Mouse (Mus musculus) liver, adult 10 weeks (tissue): ENCODE data around the gene Uqcc1. TPM values are rescaled to one million over a fixed set of nuclear protein-coding genes. Genes with fewer than 3 reads are reported as not detected.

ENCODE experiments used
- polyA plus RNA-seq: library from polyadenylated mRNA; stranded (reverse); fragments of 350-450 nt; fragmentation: Illumina TruSeq; extraction: RNeasy Lipid Tissue Mini Kit (QIAGEN cat#74804); gene quantifications from one replicate; pipeline ENCODE4 v1.2.3, GENCODE M21; 2014; ENCODE audit warnings: low read depth, low replicate concordance

Gene Uqcc1
- polyA plus RNA-seq: 33.9 TPM

GRCm38 (mm10) chr2:155929531-155930442, at the start of gene Uqcc1:
Uqcc1 (minus strand) TSS chr2:155930310.

DNA sequence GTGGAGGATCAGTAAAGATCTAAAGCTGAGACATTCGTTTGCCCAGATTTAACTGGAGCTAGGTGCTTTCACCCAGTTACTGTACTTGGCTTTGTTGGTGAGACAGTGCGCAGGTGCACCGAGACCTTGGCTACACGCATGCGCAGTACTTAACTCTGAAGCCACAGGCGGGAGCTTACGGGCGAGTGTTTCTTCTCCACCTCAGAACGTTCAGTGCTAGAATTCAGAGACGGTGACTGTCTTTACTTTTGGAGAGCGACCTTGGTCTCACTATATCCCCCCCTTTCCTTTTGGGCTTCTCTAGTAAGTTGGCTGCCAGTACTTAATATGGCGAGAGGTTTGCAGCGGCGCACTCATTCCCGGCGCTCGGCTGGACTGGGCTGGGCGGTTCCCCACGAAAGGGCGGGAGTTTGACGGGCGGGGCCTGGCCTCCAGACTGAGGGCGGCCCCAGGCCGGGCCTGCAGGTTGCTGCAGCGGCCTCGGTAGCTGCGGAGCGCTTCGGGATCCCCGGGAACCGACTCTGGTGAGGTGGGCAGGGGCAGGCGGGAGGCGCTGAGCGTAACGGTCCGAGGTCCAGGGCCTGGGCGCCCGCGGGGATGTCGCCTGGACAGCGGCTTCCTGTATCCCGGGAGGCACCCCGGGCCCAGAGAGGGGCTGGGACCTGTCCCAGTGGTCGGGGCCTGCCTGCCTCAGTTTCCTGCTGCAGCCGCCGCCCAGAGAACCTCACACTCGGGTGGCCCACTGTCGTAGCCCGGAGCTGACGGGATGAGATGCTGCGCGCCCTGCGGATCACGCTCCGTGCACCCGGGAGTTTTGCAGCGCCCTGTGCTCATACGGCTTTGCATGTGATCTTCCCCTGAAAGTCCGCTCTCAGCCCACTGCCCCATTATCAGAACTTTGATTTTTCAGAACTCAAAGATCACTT, 26.3 kb upstream of the Uqcc1 start, which contains the start of gene Cep250:
Gene Cep250, plus strand, starts transcription at position 325 of the 926 bp plus-strand sequence.

DNA sequence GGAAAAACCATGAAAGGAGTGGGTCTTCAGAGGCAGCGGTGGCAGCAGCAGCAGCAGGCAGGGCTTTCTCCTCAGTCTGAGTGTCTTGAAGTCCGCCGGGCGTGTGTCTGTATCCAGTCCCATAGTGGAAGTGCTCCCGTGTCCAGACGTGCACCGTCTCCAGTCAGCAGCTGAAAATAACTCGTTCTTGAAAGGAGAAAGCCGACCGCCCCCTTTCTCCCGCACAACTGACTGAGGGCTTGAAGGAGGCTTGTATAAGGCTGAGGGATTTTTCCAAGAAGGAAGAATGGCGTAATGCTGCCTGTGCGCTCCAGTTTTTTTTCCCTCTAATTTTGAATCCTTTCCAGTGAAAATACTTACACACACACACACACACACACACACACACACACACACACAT, 15.0 kb upstream of the Uqcc1 start, which contains the start of gene Gdf5:
Gene Gdf5, minus strand, starts transcription at position 244 of the 400 bp plus-strand sequence.

GRCm38 (mm10) chr2:155940681-155941080, 10.6 kb upstream of the Uqcc1 start, which contains the start of gene Gm15557:
Gm15557 (plus strand) TSS chr2:155940728.

GRCm38 (mm10) chr2:155834732-155835131, 95.4 kb downstream of the Uqcc1 start, which contains the start of gene Fam83c:
Fam83c (minus strand) TSS chr2:155834854.

DNA sequence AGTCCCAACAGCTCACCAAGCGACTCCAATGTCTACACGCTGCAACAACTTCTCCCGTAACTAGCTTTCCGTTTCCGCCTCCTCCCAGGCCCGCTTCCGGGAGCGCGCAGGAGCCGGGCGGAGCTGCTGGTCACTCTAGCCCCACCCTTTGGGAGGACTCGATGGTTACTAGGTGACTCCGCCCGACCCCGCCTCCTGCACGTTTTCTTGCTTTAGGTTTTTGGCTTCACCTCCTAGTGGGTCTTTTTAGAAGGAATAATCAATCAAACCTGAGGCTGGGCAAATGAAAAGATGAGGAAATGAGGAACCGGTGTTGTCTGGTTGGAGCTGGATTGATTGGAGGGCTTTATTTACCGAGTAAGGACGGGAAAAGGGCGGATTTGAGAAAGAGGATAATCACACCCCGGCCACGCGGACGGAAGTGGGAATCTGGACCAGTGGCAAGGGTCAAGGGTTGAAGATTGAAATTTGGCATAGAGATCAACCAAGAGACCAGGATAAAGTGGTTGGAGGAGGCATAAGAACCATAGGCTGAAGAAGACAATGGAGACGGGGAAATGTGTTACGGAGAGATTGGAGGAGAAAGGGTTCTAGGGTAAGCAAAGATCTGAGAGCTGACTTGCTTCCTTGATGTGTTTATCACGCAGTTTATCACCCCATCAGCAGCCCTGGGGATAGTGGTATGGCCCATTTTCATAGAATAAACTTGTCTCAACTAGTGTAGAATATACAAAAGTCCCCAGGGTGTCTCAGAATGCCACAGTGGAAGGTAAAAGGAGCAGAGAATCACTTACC, 103.3 kb downstream of the Uqcc1 start, which contains the start of gene Eif6:
Gene Eif6, minus strand, starts transcription at position 296 of the 795 bp plus-strand sequence.

DNA sequence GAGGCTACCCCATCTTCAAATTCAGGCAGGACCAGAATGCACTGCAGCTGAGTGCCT, 110.9 kb downstream of the Uqcc1 start, which contains the start of gene BC029722:
Gene BC029722, minus strand, starts transcription at position 35 of the 57 bp plus-strand sequence.

Other genes with a start within 250 kb of the Uqcc1 start
- 44.1 TPM for gene Trpc4ap, start 237.9 kb downstream of the Uqcc1 start, polyA plus RNA-seq
- gene Edem2, start 200.8 kb downstream of the Uqcc1 start, polyA plus RNA-seq: 13.2 TPM
- not detected for gene Gm17581, start 194.4 kb downstream of the Uqcc1 start, polyA plus RNA-seq
- gene Procr, start 179.2 kb downstream of the Uqcc1 start, polyA plus RNA-seq: 0.79 TPM
- gene Mmp24, start 155.0 kb downstream of the Uqcc1 start, polyA plus RNA-seq: not detected
- 6.1 TPM for gene BC029722, start 110.9 kb downstream of the Uqcc1 start, polyA plus RNA-seq
- 15.9 TPM for gene Eif6, start 103.4 kb downstream of the Uqcc1 start, polyA plus RNA-seq
- not detected for gene Fam83c, start 95.5 kb downstream of the Uqcc1 start, polyA plus RNA-seq
- not detected for gene Gm15557, start 10.4 kb upstream of the Uqcc1 start, polyA plus RNA-seq
- gene Gdf5, start 15.1 kb upstream of the Uqcc1 start, polyA plus RNA-seq: not detected
- 0.66 TPM for gene Cep250, start 26.1 kb upstream of the Uqcc1 start, polyA plus RNA-seq
- 2.9 TPM for gene 6430550D23Rik, start 77.7 kb upstream of the Uqcc1 start, polyA plus RNA-seq
- gene Ergic3, start 77.7 kb upstream of the Uqcc1 start, polyA plus RNA-seq: 15.9 TPM
- gene Fer1l4, start 122.6 kb upstream of the Uqcc1 start, polyA plus RNA-seq: not detected
- 0.29 TPM for gene Spag4, start 134.9 kb upstream of the Uqcc1 start, polyA plus RNA-seq
- gene Cpne1, start 181.7 kb upstream of the Uqcc1 start, polyA plus RNA-seq: 21.6 TPM
- gene Rbm12, start 181.7 kb upstream of the Uqcc1 start, polyA plus RNA-seq: 4.4 TPM
- 3.5 TPM for gene Gm28036, start 196.8 kb upstream of the Uqcc1 start, polyA plus RNA-seq
- gene Romo1, start 213.7 kb upstream of the Uqcc1 start, polyA plus RNA-seq: 9.2 TPM
- 92.7 TPM for gene Nfs1, start 213.9 kb upstream of the Uqcc1 start, polyA plus RNA-seq
- 230 TPM for gene Rbm39, start 249.9 kb upstream of the Uqcc1 start, polyA plus RNA-seq